Mouse (Mus musculus): ENCODE measurements at regions not wholly inside any gene's neighbourhood (a gene's known extent, or its start where the extent isn't known, plus 50 kb on each side); places are given as distances from the start of the nearest gene placed in this dataset.
A peak's percentile ranks its signal among the peaks of the same experiment; 100 is the strongest.

DNA sequence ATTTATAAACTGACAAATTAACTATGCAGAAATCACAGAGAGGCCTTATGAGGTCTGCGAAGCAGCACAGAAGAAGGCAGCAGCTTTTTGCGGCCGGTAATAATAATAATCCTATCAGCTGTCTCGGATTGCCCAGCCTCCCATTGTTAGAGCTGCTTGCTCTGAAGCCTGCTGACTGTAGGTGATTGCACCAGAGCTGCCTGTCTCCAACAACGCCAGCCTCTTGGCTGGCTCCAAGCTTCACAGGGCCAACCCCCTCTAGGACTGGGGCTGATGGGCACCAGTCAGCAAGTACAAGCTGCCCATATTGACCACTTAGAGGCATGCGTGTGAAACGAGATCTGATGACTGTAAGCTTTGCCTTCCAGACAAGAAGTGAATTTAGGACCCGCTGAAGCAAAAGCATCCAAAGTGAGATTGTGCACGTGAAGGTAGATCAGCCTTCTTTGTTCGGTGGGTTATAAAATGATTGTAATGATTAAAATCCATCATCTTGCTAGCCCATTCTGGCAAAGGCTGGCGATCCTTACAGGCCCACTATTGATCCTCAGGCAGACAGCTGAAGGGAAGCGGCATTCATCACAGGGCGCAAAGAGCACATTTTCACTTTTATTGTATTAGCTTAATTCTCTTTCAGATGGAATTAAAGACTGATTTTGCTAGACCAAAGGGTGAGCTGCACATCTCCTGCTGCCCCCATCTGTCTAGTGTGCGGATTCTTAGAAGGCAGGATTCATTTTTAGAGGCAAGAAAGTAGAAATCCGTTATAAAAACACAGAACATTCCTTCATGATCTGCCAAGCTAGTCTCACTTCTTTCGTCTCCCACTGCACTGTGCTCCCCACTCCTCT, 503.2 kb upstream of the Smim15 start:
- DNase-seq (ENCODE audit: low spot score in 2 of 2), result peak; percentile 18 to 19
- intact Hi-C loops (cut with DNase I), result no loop called here

DNA sequence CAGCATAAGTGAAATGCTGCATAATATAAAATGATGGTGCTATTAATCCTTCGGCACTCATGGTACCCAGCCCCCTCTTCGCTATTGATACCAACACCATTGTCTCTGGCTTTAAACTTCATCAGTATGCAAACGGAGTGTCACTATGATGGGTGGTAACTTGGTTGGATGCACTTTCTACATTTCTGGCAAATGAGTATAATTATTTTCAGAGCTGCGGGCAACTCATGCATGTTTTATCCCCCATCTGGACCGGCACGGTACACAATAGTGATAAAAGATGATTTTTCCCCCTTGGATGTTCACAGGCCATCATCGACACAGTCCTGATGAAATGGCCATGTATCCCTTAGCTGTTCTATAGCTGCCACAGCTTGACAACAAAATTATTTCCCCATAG, 503.9 kb upstream of the Smim15 start:
- intact Hi-C loops (cut with DNase I), result no loop called here
- DNase-seq (ENCODE audit: low spot score in 2 of 2), result no peak

- intact Hi-C loops (cut with DNase I), result no loop called here
- no peak for DNase-seq (ENCODE audit: low spot score in 2 of 2)
Measured at GRCm38 (mm10) chr13:107539867-107540266, 504.4 kb upstream of the Smim15 start.

- no peak for DNase-seq (ENCODE audit: low spot score in 2 of 2)
- intact Hi-C loops (cut with DNase I), result no loop called here
Measured at GRCm38 (mm10) chr13:107539326-107539725, 504.9 kb upstream of the Smim15 start.

GRCm38 (mm10) chr13:107535213-107535612, 509.0 kb upstream of the Smim15 start:
- intact Hi-C loops (cut with DNase I), result no loop called here
- no peak for DNase-seq (ENCODE audit: low spot score in 2 of 2)

- no peak for DNase-seq (ENCODE audit: low spot score in 2 of 2)
- intact Hi-C loops (cut with DNase I), result no loop called here
Measured at GRCm38 (mm10) chr13:107533323-107533722, 510.9 kb upstream of the Smim15 start.

DNA sequence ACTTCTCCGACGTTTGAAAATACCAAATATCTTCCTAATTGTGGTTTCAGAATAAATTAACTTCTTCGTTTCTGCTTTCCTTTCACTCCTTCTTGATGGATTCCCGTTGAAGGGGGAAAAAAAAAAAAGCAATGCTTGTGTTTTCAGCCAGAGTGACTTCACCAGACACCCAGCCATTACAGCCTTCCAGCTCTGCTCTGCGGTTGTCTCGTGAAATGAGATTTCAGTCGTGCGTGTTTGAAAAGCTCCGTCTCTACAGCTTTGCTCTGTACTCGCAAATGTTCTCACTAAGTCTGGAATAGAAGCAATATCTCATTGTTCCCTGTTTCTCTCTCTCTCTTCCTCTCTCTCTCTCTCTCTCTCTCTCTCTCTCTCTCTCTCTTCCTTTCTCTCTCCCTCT, 509.6 kb upstream of the Kif2a start:
- intact Hi-C loops (cut with DNase I), result no loop called here
- DNase-seq (ENCODE audit: low spot score in 2 of 2), result no peak

DNA sequence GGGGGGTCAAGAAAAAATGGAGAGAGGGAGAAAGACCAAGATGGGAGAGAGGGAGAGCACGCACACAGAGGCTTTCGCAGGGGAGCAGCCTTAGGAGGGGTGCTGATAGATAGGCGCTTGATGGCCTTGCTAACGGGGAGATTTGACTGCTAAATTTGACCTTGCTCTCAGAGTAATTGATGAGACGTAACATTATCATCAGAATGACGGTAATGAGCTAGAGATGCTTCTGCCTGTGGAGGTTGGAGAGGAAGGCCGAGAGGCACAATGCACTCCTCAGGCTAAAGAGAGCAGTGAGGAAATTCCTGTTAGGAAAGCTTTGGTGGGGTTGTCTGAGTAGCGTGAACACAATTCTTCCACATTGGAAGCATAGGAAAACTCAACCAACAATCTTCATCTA, 509.1 kb upstream of the Kif2a start:
- intact Hi-C loops (cut with DNase I), result no loop called here

DNA sequence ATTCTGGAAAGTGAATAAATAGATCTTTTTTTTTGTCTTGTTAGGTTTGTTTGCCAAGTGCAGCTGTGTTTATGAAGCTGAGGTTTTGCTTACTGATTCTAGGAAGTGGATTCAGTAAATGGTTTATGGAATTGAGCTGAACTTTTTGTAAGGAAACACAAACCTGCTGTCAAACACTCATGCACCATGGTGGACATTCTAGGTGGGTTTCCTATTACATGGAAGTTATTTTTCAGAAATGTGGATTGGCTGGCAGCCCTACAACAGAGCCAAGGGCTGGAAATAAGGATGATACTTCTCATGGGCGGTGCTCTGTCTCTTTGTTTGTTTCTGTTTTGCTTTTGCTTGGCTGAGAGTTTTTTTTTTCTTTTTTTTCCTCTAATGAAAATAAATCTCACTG, 508.5 kb upstream of the Kif2a start:
- no peak for DNase-seq (ENCODE audit: low spot score in 2 of 2)
- intact Hi-C loops (cut with DNase I), result no loop called here

More for the DNA sequence above, 509.1 kb upstream of the Kif2a start:
- no peak for DNase-seq (ENCODE audit: low spot score in 2 of 2)

GRCm38 (mm10) chr13:107528724-107529456, 507.0 kb upstream of the Kif2a start:
- no peak for DNase-seq (ENCODE audit: low spot score in 2 of 2)
- intact Hi-C loops (cut with DNase I), result no loop called here

- no peak for DNase-seq (ENCODE audit: low spot score in 2 of 2)
- intact Hi-C loops (cut with DNase I), result no loop called here
Measured at GRCm38 (mm10) chr13:107522942-107523341, 501.0 kb upstream of the Kif2a start.

GRCm38 (mm10) chr13:107514236-107514635, 492.3 kb upstream of the Kif2a start:
- no peak for DNase-seq (ENCODE audit: low spot score in 2 of 2)
- intact Hi-C loops (cut with DNase I), result no loop called here

- DNase-seq (ENCODE audit: low spot score in 2 of 2), result no peak
- intact Hi-C loops (cut with DNase I), result no loop called here
Measured at GRCm38 (mm10) chr13:107513274-107514146, 491.6 kb upstream of the Kif2a start.

- intact Hi-C loops (cut with DNase I), result no loop called here
- DNase-seq (ENCODE audit: low spot score in 2 of 2), result no peak
Measured at GRCm38 (mm10) chr13:107507336-107507735, 485.4 kb upstream of the Kif2a start.

DNA sequence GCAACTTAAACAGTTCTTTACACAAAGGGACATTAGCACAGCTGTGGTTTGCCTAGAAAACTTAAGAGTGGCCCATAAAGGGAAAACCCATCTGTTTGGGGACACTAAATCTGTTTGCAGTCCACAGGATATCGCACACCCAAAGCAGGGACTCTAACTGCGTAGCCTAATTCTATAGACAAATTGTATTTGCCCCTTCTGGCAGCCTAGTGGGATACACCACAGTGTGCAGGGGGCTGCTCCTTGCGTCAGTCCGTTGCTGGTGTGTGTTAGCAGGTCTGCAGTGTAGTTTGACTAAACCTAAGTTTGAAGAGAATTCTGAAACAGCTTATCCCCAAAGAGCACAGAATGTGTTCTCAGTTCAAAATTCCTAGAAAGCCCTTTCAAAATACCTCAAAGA, 484.9 kb upstream of the Kif2a start:
- intact Hi-C loops (cut with DNase I), result no loop called here
- DNase-seq (ENCODE audit: low spot score in 2 of 2), result no peak

DNA sequence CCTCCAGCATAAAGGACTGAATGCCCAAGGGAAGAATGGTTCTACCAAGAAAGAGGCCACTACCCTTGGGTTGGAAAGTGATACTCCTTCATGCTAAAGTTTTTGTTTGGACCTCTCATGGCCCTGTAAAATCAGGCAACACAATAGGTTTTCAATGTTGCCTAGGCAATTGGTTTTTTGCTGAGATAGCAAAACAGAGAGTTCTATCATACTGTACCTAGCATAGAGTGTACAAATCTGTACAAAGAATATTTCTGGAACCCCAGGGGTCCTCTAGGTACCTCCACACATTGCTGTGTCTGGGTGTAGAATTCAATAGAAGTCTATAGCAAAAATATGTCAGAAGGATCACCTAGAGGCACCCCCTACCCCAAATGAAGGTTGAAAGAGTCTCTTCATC, 483.4 kb upstream of the Kif2a start:
- DNase-seq (ENCODE audit: low spot score in 2 of 2), result no peak
- intact Hi-C loops (cut with DNase I), result no loop called here

- intact Hi-C loops (cut with DNase I), result no loop called here
- no peak for DNase-seq (ENCODE audit: low spot score in 2 of 2)
Measured at GRCm38 (mm10) chr13:107502261-107502660, 480.3 kb upstream of the Kif2a start.

- no peak for DNase-seq (ENCODE audit: low spot score in 2 of 2)
- intact Hi-C loops (cut with DNase I), result no loop called here
Measured at GRCm38 (mm10) chr13:107500776-107501489, 479.0 kb upstream of the Kif2a start.

DNA sequence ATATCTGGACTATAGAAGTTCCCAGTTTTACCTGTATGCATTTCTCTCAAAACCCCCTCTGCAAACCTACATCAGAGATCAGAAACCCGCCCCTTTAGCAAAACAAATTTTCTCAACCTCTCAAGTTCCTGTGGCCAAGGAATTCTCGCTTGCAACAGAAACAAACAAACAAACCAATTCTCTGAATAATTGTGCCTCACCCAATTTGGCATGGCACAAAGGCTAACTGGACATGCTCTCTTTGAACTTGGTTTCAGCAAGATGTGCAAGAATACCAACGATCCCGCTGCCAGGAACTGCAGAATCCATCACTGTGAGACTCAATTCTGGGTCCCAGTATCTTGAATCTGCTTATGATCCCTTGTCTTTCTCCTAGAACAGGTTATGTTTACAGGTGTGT, 477.4 kb upstream of the Kif2a start:
- no peak for DNase-seq (ENCODE audit: low spot score in 2 of 2)
- intact Hi-C loops (cut with DNase I), result no loop called here

Measured in left cerebral cortex, postnatal 14 days (tissue).